Mouse (Mus musculus) myocyte (in vitro differentiated cells): ENCODE data around the gene Tnnc2.

Experiments
- MYOG ChIP-seq, 3 experiments: IDR thresholded peaks; one replicate each; pipeline ENCODE4 v1.6.1; 2011; ENCODE audit warnings: control low read depth in 2 of 3, low read depth in 2 of 3, mild to moderate bottlenecking in 2 of 3; ENCODE audit not compliant: insufficient read length in 2 of 3, control insufficient read depth in 1 of 3, insufficient read depth in 1 of 3
- POLR2A ChIP-seq: IDR thresholded peaks from one replicate; pipeline ENCODE4 v1.6.1; 2011; ENCODE audit warnings: low read depth, mild to moderate bottlenecking, control low read depth, moderate library complexity; ENCODE audit not compliant: insufficient read length
- POLR2AphosphoS2 ChIP-seq: IDR thresholded peaks from one replicate; pipeline ENCODE4 v1.6.1; 2011; ENCODE audit warnings: low read depth, control low read depth; ENCODE audit not compliant: insufficient read length
- TCF12 ChIP-seq: IDR thresholded peaks from one replicate; pipeline ENCODE4 v1.6.1; 2011; ENCODE audit warnings: mild to moderate bottlenecking, control low read depth; ENCODE audit not compliant: poor library complexity, insufficient read depth, severe bottlenecking

DNA sequence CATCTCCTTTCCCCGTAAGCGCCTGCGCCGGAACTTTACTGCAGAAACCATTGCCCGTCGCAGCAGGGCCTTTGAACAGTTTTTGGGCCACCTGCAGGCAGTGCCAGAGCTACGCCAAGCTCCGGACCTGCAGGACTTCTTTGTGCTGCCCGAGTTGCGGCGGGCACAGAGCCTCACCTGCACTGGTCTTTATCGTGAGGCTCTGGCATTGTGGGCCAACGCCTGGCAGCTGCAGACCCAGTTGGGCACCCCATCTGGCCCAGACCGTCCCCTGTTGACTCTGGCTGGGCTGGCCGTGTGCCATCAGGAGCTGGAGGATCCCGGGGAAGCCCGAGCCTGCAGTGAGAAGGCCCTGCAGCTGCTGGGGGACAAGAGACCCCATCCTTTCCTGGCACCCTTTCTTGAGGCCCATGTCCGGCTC lies 12.1 kb upstream of the Tnnc2 start:
- TF ChIP-seq POLR2A (no peak), POLR2AphosphoS2 (no peak), TCF12 (no peak), MYOG (IDR thresholded peaks at IDR 0.05; ENCODE audit: control insufficient read depth in 1 of 3, insufficient read depth in 1 of 3, insufficient read length in 2 of 3, low read depth in 2 of 3) (no peak)
